Mouse (Mus musculus) forelimb bud, embryonic 11.5 days (tissue): ENCODE measurements at regions not wholly inside any gene's neighbourhood (a gene's known extent, or its start where the extent isn't known, plus 50 kb on each side); places are given as distances from the start of the nearest gene placed in this dataset.
A peak's percentile ranks its signal among the peaks of the same experiment; 100 is the strongest.

Experiments
- DNase-seq: peaks from one replicate; pipeline ENCODE4 v3.0.0-alpha.2; 2012; ENCODE audit warnings: low read depth, low spot score

GRCm38 (mm10) chr12:68242683-68243082 is 916.3 kb downstream of the Rps29 start:
- DNase-seq = no peak

- DNase-seq = no peak
These were observed 927.2 kb downstream of the Rps29 start for GRCm38 (mm10) chr12:68231803-68232202.

GRCm38 (mm10) chr12:68217091-68217490 is 941.9 kb downstream of the Rps29 start:
- DNase-seq = no peak

GRCm38 (mm10) chr12:68208302-68208701 is 950.7 kb downstream of the Rps29 start:
- DNase-seq = no peak

- DNase-seq = no peak
These were observed 961.5 kb upstream of the Mdga2 start for GRCm38 (mm10) chr12:68183858-68184257.

GRCm38 (mm10) chr12:68161317-68161716 is 939.0 kb upstream of the Mdga2 start:
- peak; percentile 2 for DNase-seq

- no peak for DNase-seq
These were observed 925.7 kb upstream of the Mdga2 start for GRCm38 (mm10) chr12:68148066-68148465.

- no peak for DNase-seq
These were observed 917.5 kb upstream of the Mdga2 start for GRCm38 (mm10) chr12:68139831-68140230.

GRCm38 (mm10) chr12:68131776-68132175 is 909.4 kb upstream of the Mdga2 start:
- DNase-seq = no peak

GRCm38 (mm10) chr12:68115762-68116161 is 893.4 kb upstream of the Mdga2 start:
- no peak for DNase-seq
